Mouse (Mus musculus): ENCODE data around the gene Cox7a2. TPM values are rescaled to one million over a fixed set of nuclear protein-coding genes. Genes with fewer than 3 reads are reported as not detected.

Gene Cox7a2
- polyA plus RNA-seq, 1 experiment, result 349 TPM

GRCm38 (mm10) chr9:79795076-79795475, 35.4 kb upstream of the Cox7a2 start:
- Histone ChIP-seq H3K27ac (ENCODE audit: insufficient read depth, low read depth, low read length) (no peak overlapping the region), H3K4me3 (ENCODE audit: low read depth, low read length) (no peak overlapping the region), H3K4me1 (ENCODE audit: control insufficient read depth, insufficient read depth, insufficient read length, low read length) (no peaks in the 10 kb centered on the region), H3K36me3 (ENCODE audit: control insufficient read depth, insufficient read depth, low read length) (no peaks in the 10 kb centered on the region), H3K27me3 (ENCODE audit: control insufficient read depth, insufficient read depth, low read length) (no peaks in the 10 kb centered on the region)
- no peak for TF ChIP-seq POLR2A (IDR thresholded peaks at IDR 0.05; ENCODE audit: low read depth, low read length)
- no peak for TF ChIP-seq CTCF (IDR thresholded peaks at IDR 0.05; ENCODE audit: extremely low read depth, insufficient read length, insufficient replicate concordance, low read depth, low read length)
- 80% methylated on average over 1 of the region's 1 CpGs for WGBS

GRCm38 (mm10) chr9:79792841-79793835, 33.5 kb upstream of the Cox7a2 start, which contains the start of gene Tmem30a:
TSS of gene Tmem30a (minus strand) at chr9:79793507.
- Histone ChIP-seq H3K4me1 (ENCODE audit: control insufficient read depth, insufficient read depth, insufficient read length, low read length) (0 out of 2 replicates have a peak, but pooled peaks cover 2% of the 10 kb centered on the region), H3K4me3 (ENCODE audit: low read depth, low read length) (peak within 1 kb of the TSS; percentile 100), H3K27ac (ENCODE audit: insufficient read depth, low read depth, low read length) (peak within 1 kb of the TSS; percentile 83), H3K36me3 (ENCODE audit: control insufficient read depth, insufficient read depth, low read length) (no peaks in the 10 kb centered on the region), H3K27me3 (ENCODE audit: control insufficient read depth, insufficient read depth, low read length) (no peaks in the 10 kb centered on the region)
- under 1% methylated on average over 90 of the region's 91 CpGs for WGBS
- TF ChIP-seq CTCF (IDR thresholded peaks at IDR 0.05; ENCODE audit: extremely low read depth, insufficient read length, insufficient replicate concordance, low read depth, low read length) (no peak), POLR2A (IDR thresholded peaks at IDR 0.05; ENCODE audit: low read depth, low read length) (peak; percentile 65)

GRCm38 (mm10) chr9:79785794-79786085, 26.1 kb upstream of the Cox7a2 start:
- Histone ChIP-seq H3K4me3 (ENCODE audit: low read depth, low read length) (no peak overlapping the region), H3K27me3 (ENCODE audit: control insufficient read depth, insufficient read depth, low read length) (no peaks in the 10 kb centered on the region), H3K4me1 (ENCODE audit: control insufficient read depth, insufficient read depth, insufficient read length, low read length) (peaks cover 4% of the 10 kb centered on the region; the same call in 1 of the 2 replicates), H3K36me3 (ENCODE audit: control insufficient read depth, insufficient read depth, low read length) (no peaks in the 10 kb centered on the region), H3K27ac (ENCODE audit: insufficient read depth, low read depth, low read length) (no peak overlapping the region)
- TF ChIP-seq POLR2A (IDR thresholded peaks at IDR 0.05; ENCODE audit: low read depth, low read length), result no peak
- WGBS, result 46% methylated on average over 2 of the region's 2 CpGs

- Histone ChIP-seq H3K27me3 (ENCODE audit: control insufficient read depth, insufficient read depth, low read length) (no peaks in the 10 kb centered on the region), H3K4me3 (ENCODE audit: low read depth, low read length) (no peak overlapping the region), H3K27ac (ENCODE audit: insufficient read depth, low read depth, low read length) (no peak overlapping the region), H3K4me1 (ENCODE audit: control insufficient read depth, insufficient read depth, insufficient read length, low read length) (peaks cover 4% of the 10 kb centered on the region; the same call in 1 of the 2 replicates), H3K36me3 (ENCODE audit: control insufficient read depth, insufficient read depth, low read length) (no peaks in the 10 kb centered on the region)
- WGBS, result 50% methylated on average over 2 of the region's 2 CpGs
- TF ChIP-seq POLR2A (IDR thresholded peaks at IDR 0.05; ENCODE audit: low read depth, low read length), result no peak
- no peak for TF ChIP-seq CTCF (IDR thresholded peaks at IDR 0.05; ENCODE audit: extremely low read depth, insufficient read length, insufficient replicate concordance, low read depth, low read length)
These were observed 25.5 kb upstream of the Cox7a2 start for GRCm38 (mm10) chr9:79784934-79785793.

- Histone ChIP-seq H3K27ac (ENCODE audit: insufficient read depth, low read depth, low read length) (no peak overlapping the region), H3K4me1 (ENCODE audit: control insufficient read depth, insufficient read depth, insufficient read length, low read length) (peaks cover 4% of the 10 kb centered on the region; the same call in 1 of the 2 replicates), H3K4me3 (ENCODE audit: low read depth, low read length) (no peak overlapping the region), H3K27me3 (ENCODE audit: control insufficient read depth, insufficient read depth, low read length) (no peaks in the 10 kb centered on the region), H3K36me3 (ENCODE audit: control insufficient read depth, insufficient read depth, low read length) (no peaks in the 10 kb centered on the region)
- no peak for TF ChIP-seq POLR2A (IDR thresholded peaks at IDR 0.05; ENCODE audit: low read depth, low read length)
- TF ChIP-seq CTCF (IDR thresholded peaks at IDR 0.05; ENCODE audit: extremely low read depth, insufficient read length, insufficient replicate concordance, low read depth, low read length), result no peak
- WGBS, result 54% methylated on average over 3 of the region's 3 CpGs
These were observed 24.8 kb upstream of the Cox7a2 start for GRCm38 (mm10) chr9:79784439-79784838.

- TF ChIP-seq CTCF (IDR thresholded peaks at IDR 0.05; ENCODE audit: extremely low read depth, insufficient read length, insufficient replicate concordance, low read depth, low read length), result no peak
- no peak for TF ChIP-seq POLR2A (IDR thresholded peaks at IDR 0.05; ENCODE audit: low read depth, low read length)
These were observed 19.7 kb upstream of the Cox7a2 start for GRCm38 (mm10) chr9:79779354-79779753.

More at GRCm38 (mm10) chr9:79779354-79779753, 19.7 kb upstream of the Cox7a2 start:
- Histone ChIP-seq H3K4me3 (ENCODE audit: low read depth, low read length) (no peak overlapping the region), H3K27me3 (ENCODE audit: control insufficient read depth, insufficient read depth, low read length) (no peaks in the 10 kb centered on the region), H3K36me3 (ENCODE audit: control insufficient read depth, insufficient read depth, low read length) (peaks cover 14% of the 10 kb centered on the region), H3K27ac (ENCODE audit: insufficient read depth, low read depth, low read length) (no peak overlapping the region), H3K4me1 (ENCODE audit: control insufficient read depth, insufficient read depth, insufficient read length, low read length) (no peaks in the 10 kb centered on the region)
- 74% methylated on average over 2 of the region's 2 CpGs for WGBS
